Mouse (Mus musculus) sigmoid colon, adult 10 weeks (tissue): Measurements from ENCODE around the gene Rabl6. TPM values are rescaled to one million over a fixed set of nuclear protein-coding genes. Genes with fewer than 3 reads are reported as not detected.

ENCODE experiments used
- polyA plus RNA-seq: library from polyadenylated mRNA; stranded (reverse); fragments of 350-450 nt; fragmentation: Illumina TruSeq; extraction: RNeasy Lipid Tissue Mini Kit (QIAGEN cat#74804); gene quantifications from one replicate; pipeline ENCODE4 v1.2.3, GENCODE M21; 2014; ENCODE audit warnings: low read depth, low replicate concordance

Rabl6 gene
- polyA plus RNA-seq: 29.1 TPM

GRCm38 (mm10) chr2:25607761-25608622, at the start of gene Rabl6:
Rabl6 (minus strand) TSS chr2:25608521.

GRCm38 (mm10) chr2:25657652-25658051, 49.3 kb upstream of the Rabl6 start, which contains the start of gene Lcn5:
Lcn5 (plus strand) TSS chr2:25657952.

GRCm38 (mm10) chr2:25652902-25653301, 44.6 kb upstream of the Rabl6 start, which contains the start of gene Lcn8:
Lcn8 (plus strand) TSS chr2:25653120.

GRCm38 (mm10) chr2:25627811-25628210, 19.5 kb upstream of the Rabl6 start, which contains the start of gene Fcna:
Fcna (minus strand) TSS chr2:25628030.

GRCm38 (mm10) chr2:25621229-25622200, 13.2 kb upstream of the Rabl6 start, which contains the start of gene Tmem141:
Tmem141 (minus strand) TSS chr2:25622005.

GRCm38 (mm10) chr2:25617578-25617977, 9.3 kb upstream of the Rabl6 start, which contains the start of gene Ccdc183:
Ccdc183 (minus strand) TSS chr2:25617678.

GRCm38 (mm10) chr2:25581294-25581864, 26.9 kb downstream of the Rabl6 start, which contains the start of gene Ajm1:
Ajm1 (minus strand) TSS chr2:25581757.

GRCm38 (mm10) chr2:25574579-25575431, 33.5 kb downstream of the Rabl6 start, which contains the start of the genes Mamdc4 and Phpt1:
Mamdc4 (minus strand) TSS chr2:25574845.
Phpt1 (minus strand) TSS chr2:25575224.

GRCm38 (mm10) chr2:25557221-25557963, 50.9 kb downstream of the Rabl6 start, which contains the start of gene Edf1:
Edf1 (plus strand) TSS chr2:25557847.

GRCm38 (mm10) chr2:25546811-25547491, 61.4 kb downstream of the Rabl6 start, which contains the start of gene Traf2:
Traf2 (minus strand) TSS chr2:25546940.

Other genes with a start within 250 kb of the Rabl6 start
- gene Uap1l1, start 242.8 kb downstream of the Rabl6 start, polyA plus RNA-seq: 3.2 TPM
- gene Sapcd2, start 236.2 kb downstream of the Rabl6 start, polyA plus RNA-seq: 0.13 TPM
- 0.28 TPM for gene Entpd2, start 212.6 kb downstream of the Rabl6 start, polyA plus RNA-seq
- gene Npdc1, start 209.2 kb downstream of the Rabl6 start, polyA plus RNA-seq: 9.3 TPM
- gene Fut7, start 185.3 kb downstream of the Rabl6 start, polyA plus RNA-seq: not detected
- gene Abca2, start 179.8 kb downstream of the Rabl6 start, polyA plus RNA-seq: 0.09 TPM
- not detected for gene Clic3, start 151.7 kb downstream of the Rabl6 start, polyA plus RNA-seq
- gene Paxx, start 147.4 kb downstream of the Rabl6 start, polyA plus RNA-seq: 2.6 TPM
- gene Ptgds, start 138.5 kb downstream of the Rabl6 start, polyA plus RNA-seq: not detected
- not detected for gene Lcn12, start 114.6 kb downstream of the Rabl6 start, polyA plus RNA-seq
- 1.5 TPM for gene Fbxw5, start 107.8 kb downstream of the Rabl6 start, polyA plus RNA-seq
- gene C8g, start 106.8 kb downstream of the Rabl6 start, polyA plus RNA-seq: not detected
- 0.95 TPM for gene Traf2, start 61.6 kb downstream of the Rabl6 start, polyA plus RNA-seq
- gene Edf1, start 50.7 kb downstream of the Rabl6 start, polyA plus RNA-seq: 2.6 TPM
- gene Mamdc4, start 33.7 kb downstream of the Rabl6 start, polyA plus RNA-seq: not detected
- not detected for gene Phpt1, start 33.3 kb downstream of the Rabl6 start, polyA plus RNA-seq
- gene Ajm1, start 26.8 kb downstream of the Rabl6 start, polyA plus RNA-seq: not detected
- gene Ccdc183, start 9.2 kb upstream of the Rabl6 start, polyA plus RNA-seq: not detected
- gene Tmem141, start 13.5 kb upstream of the Rabl6 start, polyA plus RNA-seq: 3.3 TPM
- 7.5 TPM for gene Fcna, start 19.5 kb upstream of the Rabl6 start, polyA plus RNA-seq
- not detected for gene Lcn8, start 44.6 kb upstream of the Rabl6 start, polyA plus RNA-seq
- gene Lcn5, start 49.4 kb upstream of the Rabl6 start, polyA plus RNA-seq: not detected
- not detected for gene Lcn6, start 68.3 kb upstream of the Rabl6 start, polyA plus RNA-seq
- not detected for gene Lcn10, start 74.2 kb upstream of the Rabl6 start, polyA plus RNA-seq
- gene Obp2a, start 91.5 kb upstream of the Rabl6 start, polyA plus RNA-seq: not detected
- gene Bmyc, start 98.2 kb upstream of the Rabl6 start, polyA plus RNA-seq: 5.0 TPM
- not detected for gene Obp2b, start 128.5 kb upstream of the Rabl6 start, polyA plus RNA-seq
- gene Lcn3, start 157.0 kb upstream of the Rabl6 start, polyA plus RNA-seq: not detected
- not detected for gene Lcn11, start 168.5 kb upstream of the Rabl6 start, polyA plus RNA-seq
- gene Gm13539, start 173.7 kb upstream of the Rabl6 start, polyA plus RNA-seq: not detected
- not detected for gene Glt6d1, start 207.3 kb upstream of the Rabl6 start, polyA plus RNA-seq
- gene Lcn9, start 214.6 kb upstream of the Rabl6 start, polyA plus RNA-seq: not detected
- not detected for gene Sohlh1, start 238.7 kb upstream of the Rabl6 start, polyA plus RNA-seq